Comparison of ENCODE assay signal across 8 mouse cellular contexts in the genomic region with DNA sequence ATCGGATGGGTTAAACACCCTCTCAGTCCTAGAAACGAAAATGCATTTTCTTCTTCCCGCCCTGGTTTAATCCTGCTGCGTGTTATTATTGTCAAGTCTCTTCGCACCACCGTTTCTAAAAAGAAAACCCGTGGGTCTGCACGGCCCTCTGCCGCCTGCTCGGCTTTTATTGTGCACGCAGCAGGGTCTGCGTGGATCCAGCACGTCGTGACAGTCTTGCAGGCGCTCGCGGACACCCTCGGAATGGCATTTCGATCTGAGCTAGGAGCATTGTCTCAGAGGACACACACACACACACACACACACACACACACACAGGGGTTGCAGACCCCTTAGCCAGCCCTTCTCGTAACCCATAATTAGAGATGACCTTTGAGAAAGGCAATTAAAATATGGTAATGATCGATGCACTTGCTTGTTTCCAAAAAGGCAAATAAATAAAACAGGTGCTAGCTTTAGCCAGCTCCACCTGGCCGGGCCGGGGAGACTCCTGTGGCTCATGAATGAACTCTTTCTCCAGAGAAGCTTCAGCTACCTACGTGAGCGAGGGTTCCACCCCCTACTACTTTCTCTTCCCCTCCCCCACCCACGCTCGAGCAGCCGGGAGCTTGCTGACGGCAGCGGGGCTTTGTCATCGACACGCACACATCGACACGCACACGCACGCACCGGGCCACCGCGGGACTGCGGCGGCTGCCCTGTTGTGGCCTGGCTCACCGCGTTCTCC. TPM values are rescaled to one million over a fixed set of nuclear protein-coding genes. Genes with fewer than 3 reads are reported as not detected.
DNase-seq lines count a peak whose midpoint lies in the region; ATAC-seq and TF ChIP-seq lines count a peak whose summit lies in the region.

No protein-coding gene starts in this region.

- no peak for TF ChIP-seq POLR2A in spleen, adult 2 months (IDR thresholded peaks at IDR 0.05; ENCODE audit: low read depth, low read length)

- peak overlapping the region; percentile 23 for H3K4me3 ChIP-seq in spleen, adult 2 months (ENCODE audit: extremely low read depth, insufficient read depth, insufficient read length)
- H3K4me3 ChIP-seq in hindbrain, embryonic 13.5 days, result peak overlapping the region; percentile 27
- H3K4me3 ChIP-seq in liver, embryonic 16.5 days (ENCODE audit: low read depth, low read length), result peak overlapping the region; percentile 40
- H3K4me3 ChIP-seq in stomach, embryonic 16.5 days (replicated peaks; ENCODE audit: low read length), result peak overlapping the region; percentile 31

- H3K4me2 ChIP-seq in hindbrain, embryonic 13.5 days, result peak overlapping the region; percentile 52
- peak overlapping the region; percentile 54 for H3K4me2 ChIP-seq in liver, embryonic 16.5 days (ENCODE audit: low read depth, low read length)
- H3K4me2 ChIP-seq in stomach, embryonic 16.5 days (ENCODE audit: low read depth, low read length), result peak overlapping the region; percentile 53

- DNase-seq in cerebellum, postnatal 10 days, result peak; percentile 47 to 52
- no peak for DNase-seq in cerebellum, adult 11 months
- DNase-seq in spleen, adult 2 months (ENCODE audit: low read depth in 1 of 2, low spot score in 2 of 2), result no peak
- DNase-seq in spleen, postnatal 36 days (ENCODE audit: low spot score in 2 of 2), result no peak
- no peak for DNase-seq in cerebellum, adult 11-12 months

- 10% methylated on average over 43 of the region's 43 CpGs for WGBS in spleen, adult 2 months
- 3% methylated on average over 43 of the region's 43 CpGs for WGBS in hindbrain, embryonic 13.5 days
- WGBS in liver, embryonic 16.5 days (ENCODE audit: insufficient replicate concordance), result 5% methylated on average over 43 of the region's 43 CpGs
- 11% methylated on average over 43 of the region's 43 CpGs for WGBS in stomach, embryonic 16.5 days

- no peaks in the 10 kb centered on the region for H3K36me3 ChIP-seq in spleen, adult 2 months (ENCODE audit: control insufficient read depth, insufficient read depth, low read length)
- no peaks in the 10 kb centered on the region for H3K36me3 ChIP-seq in hindbrain, embryonic 13.5 days
- H3K36me3 ChIP-seq in liver, embryonic 16.5 days (ENCODE audit: control insufficient read depth, insufficient read depth), result no peaks in the 10 kb centered on the region
- no peaks in the 10 kb centered on the region for H3K36me3 ChIP-seq in stomach, embryonic 16.5 days (ENCODE audit: control insufficient read depth, insufficient read depth, low read length)

- TF ChIP-seq CTCF in spleen, adult 2 months (IDR thresholded peaks at IDR 0.05; ENCODE audit: extremely low read depth, insufficient read depth, insufficient read length, insufficient replicate concordance), result no peak

- H3K4me1 ChIP-seq in spleen, adult 2 months (ENCODE audit: control insufficient read depth, insufficient read depth, insufficient read length), result peaks cover 11% of the 10 kb centered on the region
- H3K4me1 ChIP-seq in hindbrain, embryonic 13.5 days (replicated peaks), result peaks cover 41% of the 10 kb centered on the region
- H3K4me1 ChIP-seq in liver, embryonic 16.5 days (ENCODE audit: control insufficient read depth, low read depth, low read length), result no peaks in the 10 kb centered on the region; the same call in 1 of the 2 replicates
- peaks cover 9% of the 10 kb centered on the region for H3K4me1 ChIP-seq in stomach, embryonic 16.5 days (ENCODE audit: control insufficient read depth, insufficient read depth, low read length)

- no peaks in the 10 kb centered on the region for H3K27me3 ChIP-seq in spleen, adult 2 months (ENCODE audit: control insufficient read depth, insufficient read depth, low read length)
- H3K27me3 ChIP-seq in hindbrain, embryonic 13.5 days, result peaks cover 89% of the 10 kb centered on the region
- H3K27me3 ChIP-seq in liver, embryonic 16.5 days (ENCODE audit: control insufficient read depth, insufficient read depth, low read depth, low read length), result peaks cover 65% of the 10 kb centered on the region
- peaks cover 31% of the 10 kb centered on the region for H3K27me3 ChIP-seq in stomach, embryonic 16.5 days (ENCODE audit: control insufficient read depth, insufficient read depth, low read length)

- H3K9ac ChIP-seq in hindbrain, embryonic 13.5 days, result peak overlapping the region; percentile 51
- no peak overlapping the region for H3K9ac ChIP-seq in liver, embryonic 16.5 days (ENCODE audit: low read depth, low read length)
- H3K9ac ChIP-seq in stomach, embryonic 16.5 days (ENCODE audit: low read length), result peak overlapping the region; percentile 43; the same call in 1 of the 2 replicates

- no peak overlapping the region for H3K27ac ChIP-seq in spleen, adult 2 months (ENCODE audit: insufficient read depth, low read length)
- H3K27ac ChIP-seq in hindbrain, embryonic 13.5 days, result peak overlapping the region; percentile 19
- H3K27ac ChIP-seq in liver, embryonic 16.5 days (ENCODE audit: low read length), result no peak overlapping the region
- no peak overlapping the region for H3K27ac ChIP-seq in stomach, embryonic 16.5 days (ENCODE audit: low read length)

- no peaks in the 10 kb centered on the region for H3K9me3 ChIP-seq in hindbrain, embryonic 13.5 days
- H3K9me3 ChIP-seq in liver, embryonic 16.5 days (replicated peaks; ENCODE audit: control insufficient read depth, low read length), result no peaks in the 10 kb centered on the region
- no peaks in the 10 kb centered on the region for H3K9me3 ChIP-seq in stomach, embryonic 16.5 days (replicated peaks; ENCODE audit: control insufficient read depth, low read length)

- peak; percentile 52 for ATAC-seq in hindbrain, embryonic 13.5 days (ENCODE audit: low FRiP score)
- no peak for ATAC-seq in liver, embryonic 16.5 days (ENCODE audit: low read depth)
- ATAC-seq in stomach, embryonic 16.5 days (ENCODE audit: insufficient read depth, low FRiP score), result no peak

RNA-seq across cellular contexts. Expression of a gene that starts 8.7 kb away (rescaled TPM):
- polyA plus RNA-seq in spleen, adult 2 months (2012; rRNA removed), result 12.8 and 15.6 TPM in 2 replicates
- polyA plus RNA-seq in hindbrain, embryonic 13.5 days (2015; fragmentation: Nextera tagmentation; extraction: Ambion mirVana), result 17.8 and 18.1 TPM in 2 replicates
- polyA plus RNA-seq in liver, embryonic 16.5 days (2015; fragmentation: Nextera tagmentation; extraction: Ambion mirVana), result 4.5 and 4.9 TPM in 2 replicates
- polyA plus RNA-seq in stomach, embryonic 16.5 days (2015; fragmentation: Nextera tagmentation; extraction: Ambion mirVana), result 11.1 and 13.9 TPM in 2 replicates

Comparison
In these comparisons a context has a peak if more than half of its experiments do, and no peak if none do; other contexts are left out.
1. DNase-seq: peak in cerebellum, postnatal 10 days (2 of 2); none in cerebellum, adult 11 months (single experiment), spleen, adult 2 months (0 of 2), spleen, postnatal 36 days (0 of 2) and cerebellum, adult 11-12 months (single experiment).
2. Peak in every context shown above with its lines, with median percentiles within 50 percentile points of each other: H3K4me3 ChIP-seq and H3K4me2 ChIP-seq.